Mouse (Mus musculus): ENCODE results near the gene Fam72a.
"Not testable (repeated sequence)": the region's sequence is repeated elsewhere in the genome, so short reads cannot be mapped to it uniquely, and the experiment has no call there.

Gene Fam72a

DNA sequence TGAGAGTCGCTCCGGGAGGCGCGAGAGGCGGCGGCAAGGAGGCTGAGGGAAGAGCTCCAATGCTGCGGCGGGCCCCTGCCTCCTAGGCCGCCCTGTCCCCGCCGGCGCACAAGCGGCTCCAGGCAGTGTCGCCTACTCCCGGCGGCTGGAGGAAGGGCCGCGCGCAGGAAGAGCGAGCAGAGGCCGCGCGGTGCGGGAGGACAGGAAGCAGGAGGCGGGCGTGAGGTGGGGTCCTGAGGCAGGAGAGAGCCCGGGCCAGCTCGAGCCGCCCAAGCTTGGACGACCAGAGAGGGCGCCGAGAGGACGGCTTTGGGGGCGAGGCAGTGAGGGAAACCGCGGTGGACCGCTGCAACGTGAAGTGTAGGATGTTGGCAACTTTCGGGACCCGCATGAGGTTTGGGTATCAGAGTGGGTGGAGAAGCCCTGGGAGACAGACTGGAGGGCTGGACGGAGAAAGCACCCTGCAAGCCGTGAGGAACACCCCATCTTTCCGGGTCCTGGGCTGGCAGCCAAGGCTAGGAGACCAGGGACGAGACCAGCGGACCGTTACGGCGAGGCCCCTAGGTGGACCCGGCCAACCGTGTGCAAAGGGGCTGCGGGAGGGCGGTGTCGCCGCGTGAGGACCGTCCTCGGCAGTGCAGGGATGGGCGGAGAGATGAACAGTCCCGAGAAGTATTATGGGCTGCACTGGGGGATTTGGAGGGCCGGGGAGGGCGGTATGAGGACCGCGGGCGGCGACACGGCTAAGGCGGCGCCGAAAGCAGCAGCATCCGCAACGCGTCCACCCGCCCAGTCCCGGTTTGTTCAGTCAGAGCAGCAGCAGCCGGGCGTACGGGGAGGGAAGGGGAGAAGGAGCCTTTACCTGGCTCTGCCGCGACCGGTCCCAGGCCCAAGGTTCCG lies 1.1 kb upstream of the Fam72a start:
- DNase-seq (ENCODE audit: low spot score) = peak; percentile 47

- peak; percentile 48 for DNase-seq (ENCODE audit: low spot score)
Observed at GRCm38 (mm10) chr1:131528081-131528507, 391 bp downstream of the Fam72a start.

GRCm38 (mm10) chr1:131528561-131529166 lies 961 bp downstream of the Fam72a start:
- DNase-seq (ENCODE audit: low spot score) = no peak

DNA sequence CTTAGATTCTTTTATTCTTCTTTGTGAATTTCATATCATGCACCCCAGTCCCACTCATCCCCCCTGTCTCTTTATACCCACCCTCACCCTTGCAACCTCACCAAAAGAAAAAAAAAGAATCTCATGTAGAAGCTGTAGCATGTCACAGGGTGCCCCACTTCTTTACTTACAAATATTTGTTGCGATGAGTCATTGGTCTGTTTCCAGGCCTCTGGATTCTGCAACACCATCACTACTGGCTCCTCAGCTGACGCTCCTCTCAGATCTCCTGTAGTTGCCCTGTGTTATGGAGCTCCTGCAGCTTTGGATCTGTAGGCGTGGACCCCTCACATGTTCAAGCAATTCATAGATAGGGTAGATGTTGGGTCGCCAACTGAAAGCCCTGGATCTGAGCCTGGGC lies 12.1 kb downstream of the Fam72a start:
- peak; percentile 10 for DNase-seq (ENCODE audit: low spot score)

- no peak for DNase-seq (ENCODE audit: low spot score)
Observed at GRCm38 (mm10) chr1:131540795-131541194, 13.1 kb downstream of the Fam72a start.

DNA sequence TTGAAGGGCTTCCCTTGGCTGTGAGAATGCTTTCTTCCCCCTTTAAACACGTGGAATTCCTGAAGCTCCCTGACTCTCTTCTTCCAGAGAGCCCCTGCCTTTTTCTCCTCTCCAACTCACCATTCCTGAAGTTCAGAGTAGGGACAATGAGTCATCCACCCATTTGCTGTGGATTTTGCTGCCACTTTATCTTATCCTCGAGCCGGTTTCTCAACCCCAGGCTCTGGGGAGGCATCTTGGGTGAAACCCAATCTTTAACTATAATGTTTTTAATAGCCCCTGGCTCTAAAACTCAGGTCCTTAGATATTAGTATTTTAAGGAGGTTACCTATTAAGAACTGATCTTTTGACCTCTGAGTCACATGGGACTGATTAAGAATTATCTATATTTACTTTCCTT lies 13.7 kb downstream of the Fam72a start:
- no peak for DNase-seq (ENCODE audit: low spot score)

GRCm38 (mm10) chr1:131541903-131542302 lies 14.2 kb downstream of the Fam72a start:
- DNase-seq (ENCODE audit: low spot score) = no peak

- no peak for DNase-seq (ENCODE audit: low spot score)
Observed at GRCm38 (mm10) chr1:131543886-131544565, 16.3 kb downstream of the Fam72a start.

DNA sequence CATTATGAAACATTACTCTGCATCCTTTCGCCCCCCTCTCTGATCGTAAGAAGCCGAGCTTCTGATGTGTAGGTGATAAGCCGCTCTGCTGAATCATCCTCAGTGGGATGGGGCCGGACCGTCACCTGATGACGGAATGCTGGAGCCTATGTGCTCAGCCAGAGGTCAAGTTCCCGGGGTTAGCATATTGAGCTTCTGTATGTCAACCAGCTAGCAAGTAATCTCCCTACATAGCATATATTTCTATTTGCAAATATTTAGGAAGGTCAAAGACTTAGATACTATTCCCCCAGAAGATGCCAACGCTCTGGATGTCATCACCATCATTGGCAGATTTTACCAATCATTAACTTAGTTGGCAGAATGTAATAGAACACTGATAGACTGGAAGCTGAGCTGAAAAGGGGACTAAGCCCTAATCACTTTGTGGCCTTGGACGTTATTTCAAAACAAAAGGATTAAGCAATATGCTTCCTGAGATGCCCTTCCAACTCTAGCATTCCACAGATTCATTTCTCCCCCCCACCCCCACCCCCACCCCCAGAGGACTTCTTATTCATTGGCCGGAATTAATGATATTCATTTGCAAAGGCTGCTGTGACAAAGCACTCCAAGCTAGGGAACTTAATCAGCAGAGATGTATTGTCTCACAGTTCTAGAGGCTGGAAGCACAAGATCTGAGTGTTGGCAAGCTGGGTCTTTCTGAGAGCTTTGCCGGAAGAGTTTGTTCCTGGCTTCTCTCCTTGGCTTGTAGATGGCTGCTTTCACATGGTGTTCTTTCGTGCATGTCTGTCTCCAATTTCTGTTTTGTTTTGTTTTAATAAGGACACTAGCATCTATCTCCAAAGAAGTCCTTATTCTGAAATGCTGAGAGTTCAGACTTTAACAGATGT lies 19.3 kb downstream of the Fam72a start:
- no peak for DNase-seq (ENCODE audit: low spot score)

- no peak for DNase-seq (ENCODE audit: low spot score)
Observed at GRCm38 (mm10) chr1:131548494-131549365, 21.0 kb downstream of the Fam72a start.

GRCm38 (mm10) chr1:131551956-131552355 lies 24.3 kb downstream of the Fam72a start:
- no peak for DNase-seq (ENCODE audit: low spot score)

GRCm38 (mm10) chr1:131553428-131553827 lies 25.7 kb downstream of the Fam72a start:
- no peak for DNase-seq (ENCODE audit: low spot score)

GRCm38 (mm10) chr1:131555042-131555812 lies 27.5 kb downstream of the Fam72a start:
- DNase-seq (ENCODE audit: low spot score) = peak; percentile 67

GRCm38 (mm10) chr1:131560500-131560899 lies 32.8 kb downstream of the Fam72a start:
- no peak for DNase-seq (ENCODE audit: low spot score)

DNA sequence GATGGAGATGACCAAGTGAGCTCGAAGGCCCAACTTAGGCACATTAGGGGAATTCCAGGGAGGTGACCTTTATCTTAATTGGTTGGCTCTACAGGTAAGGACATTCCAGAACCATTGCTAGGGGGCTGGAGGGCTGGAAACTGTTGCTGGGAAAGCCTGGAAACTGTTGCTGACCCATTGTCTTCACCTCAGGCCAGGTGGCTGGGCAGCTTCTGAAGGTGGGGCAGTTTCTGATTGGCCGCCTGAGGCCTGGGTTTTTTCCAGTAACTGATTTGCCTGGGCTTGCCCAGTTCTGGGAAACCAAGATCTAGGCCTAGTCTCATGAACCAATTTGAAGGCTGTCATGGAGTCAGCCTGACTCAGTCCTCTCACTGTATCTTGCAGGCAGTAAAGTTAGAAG lies 34.4 kb downstream of the Fam72a start:
- DNase-seq (ENCODE audit: low spot score) = no peak

GRCm38 (mm10) chr1:131566056-131566455 lies 38.4 kb downstream of the Fam72a start:
- not testable (repeated sequence) for DNase-seq (ENCODE audit: low spot score)

DNA sequence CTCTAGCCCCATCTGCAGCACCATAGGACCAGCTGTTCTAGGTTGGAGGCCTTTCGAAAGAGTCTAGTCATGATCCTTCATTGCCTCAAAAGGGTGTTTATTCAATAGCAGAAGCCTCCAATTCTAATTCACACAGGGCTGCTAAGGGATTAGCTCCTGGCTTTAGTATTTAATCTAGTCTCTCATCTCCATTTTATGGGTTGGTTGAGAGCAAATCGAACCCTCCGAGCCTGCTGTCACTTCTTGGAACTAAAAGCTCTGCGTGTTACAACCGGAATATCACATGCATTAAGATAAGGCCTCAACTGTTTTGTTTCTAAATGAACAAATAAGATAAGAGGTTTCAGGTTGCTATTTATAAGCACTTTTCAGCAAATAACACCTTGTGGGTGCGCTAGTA lies 42.0 kb downstream of the Fam72a start:
- DNase-seq (ENCODE audit: low spot score) = no peak

GRCm38 (mm10) chr1:131570391-131570790 lies 42.7 kb downstream of the Fam72a start:
- DNase-seq (ENCODE audit: low spot score) = no peak

DNA sequence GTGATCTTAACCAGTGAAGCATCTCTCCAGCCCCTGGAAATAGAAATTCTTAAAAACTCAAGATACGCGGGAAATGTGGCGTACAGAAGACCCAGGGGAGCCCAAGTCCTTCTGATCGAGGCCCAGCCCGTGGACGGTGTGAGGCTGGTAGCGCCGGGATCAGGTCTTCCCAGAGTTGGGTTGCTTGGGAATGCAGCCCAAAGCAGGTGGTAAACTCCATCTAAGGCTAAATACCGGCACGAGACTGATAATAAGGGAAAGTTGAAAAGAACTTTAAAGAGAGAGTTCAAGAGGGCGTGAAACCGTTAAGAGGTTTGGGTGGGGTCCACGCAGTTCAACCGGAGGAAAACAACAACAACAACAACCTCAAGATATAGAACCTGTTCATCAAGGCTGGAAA lies 46.0 kb downstream of the Fam72a start:
- DNase-seq (ENCODE audit: low spot score) = peak; percentile 33

Data from urinary bladder, postnatal 25 days (tissue).